Comparison of ENCODE assay signal across 23 mouse cellular contexts in the genomic region with DNA sequence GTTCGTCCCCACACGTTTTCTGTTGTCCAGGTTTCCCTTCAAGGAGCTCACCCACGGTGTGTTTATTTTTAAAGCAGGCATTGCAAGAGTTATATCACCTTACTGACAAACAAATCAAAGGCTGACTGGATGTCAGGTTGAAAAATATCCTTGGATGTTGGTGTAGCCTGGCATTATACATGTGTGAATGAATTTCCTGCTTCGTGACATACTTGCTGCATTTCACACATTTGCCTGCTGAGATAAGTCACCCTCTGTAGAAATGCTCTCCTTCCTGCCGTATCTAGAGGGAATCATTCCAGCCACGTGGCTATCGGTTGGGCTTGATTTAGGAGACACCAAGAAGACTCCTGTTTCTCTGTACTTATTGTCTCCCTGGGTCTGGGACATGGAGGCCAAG. TPM values are rescaled to one million over a fixed set of nuclear protein-coding genes. Genes with fewer than 3 reads are reported as not detected.
A peak's percentile ranks its signal among the peaks of the same experiment; 100 is the strongest.
DNase-seq lines count a peak whose midpoint lies in the region; ATAC-seq lines count a peak whose summit lies in the region.
"Had no signal": no experiment of that assay in that cellular context is flagged by ENCODE, and none has a peak within 500 bp of the region (broad histone marks: within the 10 kb centered on the region; RNA-seq: fewer than 3 reads in every experiment).

No protein-coding gene starts in this region.

- H3K4me2 ChIP-seq in midbrain, embryonic 11.5 days, result no peak overlapping the region
- H3K4me2 ChIP-seq in midbrain, embryonic 14.5 days (ENCODE audit: low read length), result no peak overlapping the region
- H3K4me2 ChIP-seq: embryonic facial prominence, embryonic 13.5 days; embryonic facial prominence, embryonic 15.5 days; forebrain, embryonic 12.5 days had no signal

- no peak overlapping the region for H3K27ac ChIP-seq in midbrain, embryonic 11.5 days (ENCODE audit: low read depth, low read length)
- H3K27ac ChIP-seq in midbrain, embryonic 14.5 days (replicated peaks; ENCODE audit: low read depth, low read length), result no peak overlapping the region
- H3K27ac ChIP-seq: embryonic facial prominence, embryonic 13.5 days; embryonic facial prominence, embryonic 15.5 days; forebrain, embryonic 10.5 days; forebrain, embryonic 12.5 days had no signal

- H3K9ac ChIP-seq in midbrain, embryonic 11.5 days (ENCODE audit: low read length), result no peak overlapping the region
- H3K9ac ChIP-seq in midbrain, embryonic 14.5 days (replicated peaks; ENCODE audit: low read length), result no peak overlapping the region
- H3K9ac ChIP-seq: embryonic facial prominence, embryonic 13.5 days; embryonic facial prominence, embryonic 15.5 days; forebrain, embryonic 12.5 days had no signal

- peak; percentile 71 for DNase-seq in midbrain, embryonic 11.5 days (ENCODE audit: low spot score, missing footprints)
- DNase-seq in midbrain, embryonic 14.5 days, result no peak
- peak; percentile 12 to 14 for DNase-seq in right cerebral cortex, adult 2 months (ENCODE audit: low spot score in 2 of 2)
- DNase-seq in right cerebral cortex, postnatal 36 days (ENCODE audit: low spot score in 2 of 2), result no peak
- DNase-seq in brain, adult 2 months (ENCODE audit: low read depth, low spot score), result peak; percentile 46
- peak; percentile 16 for DNase-seq in right cerebral cortex, postnatal 25 days
- no peak for DNase-seq in cerebellum, adult 18-20 months
- DNase-seq: adrenal gland, adult 2 months; adrenal gland, postnatal 10 days; adrenal gland, postnatal 25 days; cerebellum, adult 11-12 months; cerebellum, adult 8-10 months; cerebellum, adult 9-11 months; cerebellum, postnatal 14 days; cerebellum, postnatal 36 days; embryo, embryonic 11 days had no signal

- H3K4me1 ChIP-seq in midbrain, embryonic 11.5 days (ENCODE audit: control insufficient read depth, insufficient read depth, low read length), result no peaks in the 10 kb centered on the region
- H3K4me1 ChIP-seq in midbrain, embryonic 14.5 days (ENCODE audit: control insufficient read depth, insufficient read depth, low read length), result no peaks in the 10 kb centered on the region
- H3K4me1 ChIP-seq: embryonic facial prominence, embryonic 13.5 days; embryonic facial prominence, embryonic 15.5 days; forebrain, embryonic 10.5 days; forebrain, embryonic 12.5 days had no signal

- H3K27me3 ChIP-seq in midbrain, embryonic 11.5 days (ENCODE audit: control insufficient read depth, insufficient read depth, low read length), result no peaks in the 10 kb centered on the region
- H3K27me3 ChIP-seq in midbrain, embryonic 14.5 days (ENCODE audit: control insufficient read depth, insufficient read depth, low read length), result no peaks in the 10 kb centered on the region
- H3K27me3 ChIP-seq: embryonic facial prominence, embryonic 13.5 days; embryonic facial prominence, embryonic 15.5 days; forebrain, embryonic 12.5 days had no signal

- no peaks in the 10 kb centered on the region for H3K36me3 ChIP-seq in midbrain, embryonic 11.5 days (ENCODE audit: control insufficient read depth, insufficient read depth, low read length)
- H3K36me3 ChIP-seq in midbrain, embryonic 14.5 days (ENCODE audit: control insufficient read depth, insufficient read depth, low read length), result no peaks in the 10 kb centered on the region
- H3K36me3 ChIP-seq: embryonic facial prominence, embryonic 13.5 days; embryonic facial prominence, embryonic 15.5 days; forebrain, embryonic 10.5 days; forebrain, embryonic 12.5 days had no signal

- H3K9me3 ChIP-seq in midbrain, embryonic 11.5 days (ENCODE audit: control insufficient read depth, low read length), result no peaks in the 10 kb centered on the region
- no peaks in the 10 kb centered on the region for H3K9me3 ChIP-seq in midbrain, embryonic 14.5 days (ENCODE audit: control insufficient read depth, low read length)
- H3K9me3 ChIP-seq: embryonic facial prominence, embryonic 13.5 days; embryonic facial prominence, embryonic 15.5 days; forebrain, embryonic 10.5 days; forebrain, embryonic 12.5 days had no signal

- WGBS in midbrain, embryonic 11.5 days, result 83% methylated on average over 7 of the region's 7 CpGs
- WGBS in midbrain, embryonic 14.5 days, result 86% methylated on average over 7 of the region's 7 CpGs

- H3K4me3 ChIP-seq in midbrain, embryonic 11.5 days (ENCODE audit: low read depth, low read length), result no peak overlapping the region
- H3K4me3 ChIP-seq in midbrain, embryonic 14.5 days (replicated peaks; ENCODE audit: low read depth, low read length), result no peak overlapping the region
- H3K4me3 ChIP-seq: embryonic facial prominence, embryonic 13.5 days; embryonic facial prominence, embryonic 15.5 days; erythroblast, embryonic 14.5 days; forebrain, embryonic 10.5 days; forebrain, embryonic 12.5 days had no signal

- ATAC-seq in midbrain, embryonic 11.5 days (ENCODE audit: low FRiP score), result no peak
- no peak for ATAC-seq in midbrain, embryonic 14.5 days (ENCODE audit: low FRiP score, low TSS enrichment)
- ATAC-seq: forebrain, embryonic 14.5 days; forebrain, embryonic 16.5 days had no signal

RNA-seq across cellular contexts. Expression of gene Mitf, which starts 17.2 kb away (rescaled TPM):
- polyA plus RNA-seq in midbrain, embryonic 11.5 days (2014; fragmentation: Nextera tagmentation; extraction: Ambion mirVana), result 0.30 and 0.72 TPM in 2 replicates
- 0.67 and 0.74 TPM in 2 replicates for polyA plus RNA-seq in midbrain, embryonic 14.5 days (2014; fragmentation: Nextera tagmentation; extraction: Ambion mirVana)
- polyA plus RNA-seq: erythroblast, embryonic 14.5 days had no signal

Comparison
In these comparisons a context has a peak if more than half of its experiments do, and no peak if none do; other contexts are left out.
1. DNase-seq: peak in midbrain, embryonic 11.5 days (single experiment), right cerebral cortex, adult 2 months (2 of 2), brain, adult 2 months (single experiment) and right cerebral cortex, postnatal 25 days (single experiment); none in midbrain, embryonic 14.5 days (single experiment), right cerebral cortex, postnatal 36 days (0 of 2) and cerebellum, adult 18-20 months (0 of 2).